Mouse (Mus musculus) right cerebral cortex, postnatal 25 days (tissue): Measurements from ENCODE around the gene Bicd2.
A peak's percentile ranks its signal among the peaks of the same experiment; 100 is the strongest.

Source experiments
- DNase-seq: peaks from one replicate; pipeline ENCODE4 v3.0.0; 2022

Gene Bicd2

GRCm38 (mm10) chr13:49407795-49408194 lies 66.4 kb downstream of the Bicd2 start:
- DNase-seq = no peak

- DNase-seq = peak; percentile 98
Measured at GRCm38 (mm10) chr13:49420754-49421605, 79.6 kb downstream of the Bicd2 start, which contains the start of gene Ippk. TSS of gene Ippk (plus strand) at chr13:49421249.

- DNase-seq = no peak
Measured at GRCm38 (mm10) chr13:49421606-49421917, 80.2 kb downstream of the Bicd2 start.

- DNase-seq = no peak
Measured at GRCm38 (mm10) chr13:49421959-49422358, 80.6 kb downstream of the Bicd2 start.

- no peak for DNase-seq
Measured at GRCm38 (mm10) chr13:49426736-49427135, 85.4 kb downstream of the Bicd2 start.

GRCm38 (mm10) chr13:49428042-49428675 lies 86.8 kb downstream of the Bicd2 start:
- no peak for DNase-seq

GRCm38 (mm10) chr13:49430529-49430928 lies 89.1 kb downstream of the Bicd2 start:
- DNase-seq = no peak

- DNase-seq = no peak
Measured at GRCm38 (mm10) chr13:49433268-49434029, 92.1 kb downstream of the Bicd2 start.

GRCm38 (mm10) chr13:49435745-49436144 lies 94.4 kb downstream of the Bicd2 start:
- no peak for DNase-seq

GRCm38 (mm10) chr13:49436170-49436569 lies 94.8 kb downstream of the Bicd2 start:
- DNase-seq = no peak
